Mouse (Mus musculus) c-Kit-negative CD71-positive TER-119-positive erythroid progenitor cells, embryonic 14.5 days (primary cell): ENCODE data around the gene Smyd5.
"Not testable (repeated sequence)": the region's sequence is repeated elsewhere in the genome, so short reads cannot be mapped to it uniquely, and the experiment has no call there.

Source experiments
- DNase-seq: peaks from one replicate; pipeline ENCODE4 v3.0.0-alpha.2; 2013; ENCODE audit warnings: low read depth, low spot score

The Smyd5 gene

GRCm38 (mm10) chr6:85447351-85447750, 15.6 kb downstream of the Smyd5 start:
- no peak for DNase-seq

GRCm38 (mm10) chr6:85450140-85450539, 18.4 kb downstream of the Smyd5 start:
- DNase-seq, result not testable (repeated sequence)

- DNase-seq, result peak; percentile 99
These were observed 19.2 kb downstream of the Smyd5 start, which contains the start of gene Cct7 for GRCm38 (mm10) chr6:85450697-85451663. Cct7 (plus strand) TSS chr6:85451514.

GRCm38 (mm10) chr6:85451664-85452410, 20.0 kb downstream of the Smyd5 start, which contains the start of gene Pradc1:
Pradc1 (minus strand) TSS chr6:85451970.
- DNase-seq, result peak; percentile 83

GRCm38 (mm10) chr6:85452411-85452665, 20.5 kb downstream of the Smyd5 start:
- DNase-seq, result peak; percentile 16

GRCm38 (mm10) chr6:85452816-85453215, 21.0 kb downstream of the Smyd5 start:
- peak; percentile 43 for DNase-seq

GRCm38 (mm10) chr6:85459621-85460020, 27.8 kb downstream of the Smyd5 start:
- DNase-seq, result no peak

- DNase-seq, result no peak
These were observed 33.6 kb downstream of the Smyd5 start for GRCm38 (mm10) chr6:85465381-85465780.

GRCm38 (mm10) chr6:85469660-85470430, 38.1 kb downstream of the Smyd5 start:
- no peak for DNase-seq

GRCm38 (mm10) chr6:85471962-85472361, 40.2 kb downstream of the Smyd5 start:
- no peak for DNase-seq

GRCm38 (mm10) chr6:85472542-85472941, 40.8 kb downstream of the Smyd5 start:
- no peak for DNase-seq

GRCm38 (mm10) chr6:85475581-85475980, 43.8 kb downstream of the Smyd5 start:
- no peak for DNase-seq

GRCm38 (mm10) chr6:85477366-85477917, 45.7 kb downstream of the Smyd5 start:
- DNase-seq, result peak; percentile 3

GRCm38 (mm10) chr6:85478416-85478815, 46.6 kb downstream of the Smyd5 start:
- no peak for DNase-seq

- no peak for DNase-seq
These were observed 48.2 kb downstream of the Smyd5 start for GRCm38 (mm10) chr6:85479979-85480378.

GRCm38 (mm10) chr6:85480685-85481084, 48.9 kb downstream of the Smyd5 start:
- no peak for DNase-seq

- no peak for DNase-seq
These were observed 52.3 kb downstream of the Smyd5 start for GRCm38 (mm10) chr6:85483843-85484721.

- DNase-seq, result no peak
These were observed 53.9 kb downstream of the Smyd5 start for GRCm38 (mm10) chr6:85485738-85486137.

- DNase-seq, result no peak
These were observed 56.7 kb downstream of the Smyd5 start for GRCm38 (mm10) chr6:85488510-85488909.

GRCm38 (mm10) chr6:85489717-85490116, 57.9 kb downstream of the Smyd5 start:
- no peak for DNase-seq

GRCm38 (mm10) chr6:85490252-85490651, 58.5 kb downstream of the Smyd5 start:
- no peak for DNase-seq
